Mouse (Mus musculus) lung, adult 18-20 months (tissue): Measurements from ENCODE around the gene Cfap44.
A peak's percentile ranks its signal among the peaks of the same experiment; 100 is the strongest.

ENCODE experiments used
- DNase-seq, 2 experiments: peaks; one replicate each; pipeline ENCODE4 v3.0.0; 2022; ENCODE audit warnings: mixed read lengths in 2 of 2

Cfap44 gene

DNA sequence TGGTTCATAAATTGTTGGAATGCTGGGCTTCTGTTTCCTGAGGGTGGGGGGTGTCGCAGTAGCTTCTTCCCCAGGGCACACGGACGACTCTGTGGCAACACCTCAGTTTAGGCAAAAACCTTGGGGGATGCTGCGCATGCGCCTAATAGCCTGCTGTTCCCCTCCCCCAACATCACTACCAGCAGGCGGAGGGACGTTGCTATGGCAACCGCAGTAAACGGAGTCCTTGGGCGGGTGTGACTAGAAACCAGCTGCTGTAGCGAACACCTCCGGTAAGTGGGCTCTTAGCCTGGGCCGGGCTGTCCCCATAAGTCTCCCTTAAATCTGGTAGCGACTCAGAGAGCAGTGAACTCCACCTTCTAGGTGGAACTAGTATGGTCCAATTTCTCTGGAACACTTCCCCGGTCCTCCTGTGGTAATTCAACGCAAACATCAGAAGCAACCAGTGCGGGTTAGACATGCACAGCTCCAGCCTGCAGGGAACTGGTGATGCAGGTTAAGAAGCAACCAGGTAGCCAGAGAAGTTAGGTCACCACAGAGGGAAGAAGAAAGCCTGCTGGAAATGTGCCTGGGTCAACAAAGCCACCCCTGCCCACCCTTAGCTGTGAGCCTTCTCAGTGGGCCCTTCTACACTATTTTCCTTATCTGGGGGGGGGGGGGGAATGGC lies at the start of gene Cfap44:
Gene Cfap44, plus strand, starts transcription at position 220 of the 667 bp plus-strand sequence.
- DNase-seq, result peak; percentile 57 to 77

DNA sequence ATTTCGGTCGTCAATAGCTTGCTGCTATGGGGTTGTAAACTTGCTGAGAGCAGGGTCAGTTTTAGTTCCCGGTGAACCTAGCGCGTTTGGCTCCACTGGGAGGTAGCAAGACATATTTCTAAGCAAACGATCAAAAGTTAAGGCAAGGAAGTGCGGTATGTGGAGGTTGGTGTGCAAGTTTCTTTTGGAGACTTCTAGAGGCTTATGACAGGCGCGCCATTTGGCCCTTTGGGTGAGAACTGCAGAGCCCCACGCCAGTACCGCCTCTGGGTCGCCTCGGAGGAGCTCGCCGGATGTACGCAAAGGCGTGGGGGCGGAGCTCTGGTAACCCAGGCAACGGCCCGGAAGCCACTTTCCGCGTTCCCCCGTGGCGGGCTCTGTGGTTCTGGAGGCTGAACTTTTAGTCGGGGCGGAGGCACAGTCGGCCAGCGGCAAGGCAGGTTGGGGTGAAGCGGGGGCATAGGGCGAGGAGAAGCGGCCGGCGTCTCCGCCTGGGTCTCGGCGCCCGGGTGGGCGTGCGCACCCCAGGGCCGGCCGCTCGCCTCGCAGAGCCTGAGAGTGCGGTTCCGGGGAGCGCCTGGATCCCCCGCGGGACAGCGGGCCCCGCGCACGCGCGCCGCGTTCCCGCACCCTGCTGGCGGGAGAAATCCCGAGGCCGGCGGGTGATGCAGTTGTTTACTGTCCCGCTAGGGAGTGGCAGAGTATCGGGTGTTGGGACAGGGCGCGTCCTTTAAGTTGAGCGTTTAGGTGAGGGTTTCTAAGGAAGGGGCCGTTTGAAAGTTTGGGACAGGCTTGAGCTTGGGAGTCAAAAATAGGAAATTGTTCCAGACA lies 47.3 kb upstream of the Cfap44 start, which contains the start of gene Spice1:
Gene Spice1, plus strand, starts transcription at position 51 of the 831 bp plus-strand sequence.
- DNase-seq, result peak; percentile 94 to 96

DNA sequence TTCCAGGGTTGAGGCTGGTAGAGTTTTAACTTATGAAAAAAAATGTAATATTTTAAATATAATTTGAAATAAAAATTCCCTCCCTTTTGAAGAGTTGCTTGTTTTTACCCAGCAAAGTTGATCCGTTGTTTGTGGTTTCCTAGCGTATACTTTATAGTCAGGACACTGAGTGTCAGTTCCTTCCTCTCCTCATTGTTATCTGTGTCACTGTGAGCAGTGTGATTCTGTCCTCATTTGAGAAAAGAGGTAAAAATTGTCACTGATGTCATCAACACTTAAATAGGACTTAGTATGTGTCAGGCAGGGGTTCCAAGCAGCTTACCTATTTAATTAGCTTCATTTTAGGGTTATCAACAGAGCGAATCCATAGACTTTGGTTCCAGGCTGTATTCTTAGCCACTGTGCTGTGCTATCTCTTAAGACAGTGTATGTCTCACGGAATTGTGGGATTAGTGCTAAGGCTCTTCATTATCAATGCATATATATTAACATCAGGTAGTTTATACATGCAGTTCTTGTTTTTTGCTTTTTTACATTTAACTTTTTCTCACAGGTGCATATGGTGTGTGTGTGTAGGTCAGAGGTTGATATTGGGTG lies 44.7 kb upstream of the Cfap44 start:
- DNase-seq, result no peak

DNA sequence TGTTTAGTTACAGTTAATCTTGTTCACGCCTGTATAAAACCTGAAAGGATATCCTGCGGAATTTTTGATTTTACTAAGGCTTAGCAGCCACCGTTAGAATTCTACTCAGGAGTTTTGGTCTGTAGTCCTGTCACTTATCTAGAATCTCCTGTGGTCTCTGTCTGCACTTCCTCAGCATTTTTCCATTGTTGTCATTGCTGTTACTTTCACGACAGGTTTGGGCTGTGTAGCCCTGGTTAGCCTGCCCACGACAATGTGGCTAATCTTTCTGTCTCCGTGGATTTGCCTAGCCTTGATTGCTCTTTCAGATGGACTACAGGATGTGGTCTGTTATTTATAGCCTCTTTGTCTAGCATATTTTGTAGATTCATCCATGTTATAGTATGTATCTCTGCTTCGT lies 38.3 kb upstream of the Cfap44 start:
- DNase-seq, result no peak

DNA sequence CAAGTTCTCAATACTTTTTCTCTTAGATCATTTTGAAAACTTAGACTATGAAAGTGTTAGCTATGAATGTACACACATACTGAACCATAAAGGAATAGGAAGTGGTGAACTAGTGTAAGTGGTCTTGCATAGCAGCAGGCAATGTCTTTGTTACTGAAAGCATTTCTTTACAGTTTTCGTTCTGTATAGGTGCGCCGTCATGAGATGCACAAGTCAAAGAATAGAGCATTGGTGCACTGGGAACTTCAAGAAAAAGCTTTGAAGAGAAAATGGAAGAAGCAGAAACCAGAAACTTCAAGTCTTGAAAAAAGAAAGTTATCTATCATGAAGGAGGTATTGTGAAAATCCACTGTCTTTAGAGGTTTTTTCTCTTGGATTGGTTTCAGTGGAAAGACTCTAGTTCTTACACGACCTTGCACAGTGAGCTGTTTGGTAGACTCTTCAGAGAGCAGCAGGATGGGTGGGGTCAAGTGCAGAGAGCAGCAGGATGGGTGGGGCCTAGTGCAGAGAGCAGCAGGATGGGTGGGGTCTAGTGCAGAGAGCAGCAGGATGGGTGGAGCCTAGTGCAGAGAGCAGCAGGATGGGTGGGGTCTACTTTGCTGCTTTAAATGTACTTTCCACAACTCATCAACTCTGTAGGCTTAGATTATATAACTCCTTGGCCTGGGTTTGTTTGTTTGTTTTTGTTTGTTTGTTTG lies 36.9 kb upstream of the Cfap44 start:
- DNase-seq, result peak; percentile 66 to 79

DNA sequence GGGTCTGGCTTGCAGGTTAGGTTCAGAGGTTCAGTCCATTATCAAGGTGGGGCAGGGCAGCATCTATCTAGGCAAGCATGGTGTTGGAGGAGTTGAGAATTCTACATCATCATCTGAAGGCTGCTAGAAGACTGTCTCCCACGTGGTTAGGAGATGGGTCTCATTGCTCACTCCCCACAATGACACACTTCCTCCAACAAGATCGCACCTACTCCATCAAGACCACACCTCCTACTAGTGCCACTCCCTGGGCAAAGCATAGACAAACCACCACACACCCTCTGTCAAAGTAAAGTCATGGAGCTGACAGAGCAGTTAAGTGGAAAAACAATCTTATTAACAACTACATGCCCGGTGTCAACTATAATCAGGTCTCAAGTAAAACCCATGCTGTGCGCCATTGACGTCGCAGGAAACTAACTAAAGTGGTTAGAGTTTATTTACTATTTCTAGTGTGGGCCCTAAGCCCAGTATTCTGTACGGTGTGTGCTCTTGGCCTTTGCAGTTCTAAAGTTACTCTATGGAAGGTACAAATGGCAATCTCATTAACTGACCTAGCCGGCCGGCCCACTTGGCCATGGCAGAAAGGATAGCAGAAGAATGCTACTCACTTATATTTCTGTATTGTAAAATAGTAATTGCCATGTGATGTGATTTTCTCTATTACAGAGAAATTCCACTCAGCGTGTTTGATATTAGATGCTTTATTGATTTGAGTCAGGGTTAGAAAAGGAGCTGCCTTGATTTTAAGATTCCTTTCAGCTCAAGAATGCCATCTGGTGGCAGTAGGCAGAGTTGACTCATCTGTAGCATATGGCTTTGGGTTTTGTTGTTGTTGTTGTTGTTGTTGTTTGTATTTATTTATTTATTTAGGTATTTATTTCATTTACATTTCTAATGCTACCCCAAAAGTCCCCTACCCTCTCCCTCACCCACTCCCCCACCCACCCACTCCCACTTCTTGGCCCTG lies 32.4 kb upstream of the Cfap44 start:
- DNase-seq, result peak in 1 of 2 experiments; percentile 21

DNA sequence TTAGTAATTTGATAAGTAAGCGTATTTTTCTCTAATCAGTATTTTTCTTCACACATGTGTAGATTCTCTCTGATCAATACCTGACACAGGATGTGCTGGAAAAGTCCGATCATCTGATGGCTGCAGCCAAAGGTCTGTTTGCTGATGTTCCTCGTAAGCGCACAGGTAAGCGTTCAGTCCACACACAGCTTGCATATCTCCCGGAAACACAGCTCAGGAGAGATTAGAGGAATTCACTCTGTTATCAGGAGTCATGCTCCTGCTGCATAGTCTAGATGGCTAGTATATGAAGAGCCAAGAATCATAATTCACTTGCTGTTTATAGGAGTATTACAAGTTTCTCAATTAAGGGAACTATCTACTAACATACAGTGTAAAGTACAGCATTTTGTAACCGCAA lies 29.1 kb upstream of the Cfap44 start:
- no peak for DNase-seq

DNA sequence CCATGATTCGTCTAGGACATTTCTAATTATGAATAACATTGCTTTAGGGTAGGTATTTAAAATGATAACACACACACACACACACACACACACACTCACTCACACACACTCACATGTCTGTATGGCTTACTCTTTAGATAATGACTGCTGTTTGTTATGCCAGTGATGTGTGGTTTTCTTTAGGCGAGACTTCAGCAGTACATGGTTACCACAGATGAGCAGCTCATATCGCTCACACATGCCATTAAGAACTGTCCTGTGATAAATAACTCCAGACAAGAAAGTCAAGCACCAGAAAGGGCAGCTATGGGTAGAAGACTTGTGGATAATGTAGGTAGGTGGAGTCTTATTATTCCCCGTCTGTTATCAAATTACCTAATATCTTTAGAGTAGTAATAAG lies 19.1 kb upstream of the Cfap44 start:
- no peak for DNase-seq

DNA sequence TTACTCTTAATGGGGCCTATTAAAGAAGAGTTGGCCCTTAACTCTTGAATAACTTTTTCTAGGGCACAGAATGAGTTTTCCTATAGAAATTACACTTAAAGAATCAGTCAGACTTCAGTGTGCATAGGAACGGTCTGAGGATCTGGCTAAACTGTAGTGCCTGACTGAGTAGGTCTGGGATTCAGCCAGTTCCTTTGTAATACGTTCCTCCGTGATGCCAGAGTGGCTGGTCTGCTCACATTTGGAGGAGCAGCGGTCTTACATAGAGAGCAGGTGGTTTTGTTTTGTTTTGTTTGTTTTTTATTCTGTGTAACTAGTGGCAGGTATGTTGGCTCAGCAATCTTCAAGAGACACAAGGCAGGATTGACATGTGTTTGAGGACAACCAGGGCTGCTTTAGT lies 14.6 kb upstream of the Cfap44 start:
- DNase-seq, result no peak

DNA sequence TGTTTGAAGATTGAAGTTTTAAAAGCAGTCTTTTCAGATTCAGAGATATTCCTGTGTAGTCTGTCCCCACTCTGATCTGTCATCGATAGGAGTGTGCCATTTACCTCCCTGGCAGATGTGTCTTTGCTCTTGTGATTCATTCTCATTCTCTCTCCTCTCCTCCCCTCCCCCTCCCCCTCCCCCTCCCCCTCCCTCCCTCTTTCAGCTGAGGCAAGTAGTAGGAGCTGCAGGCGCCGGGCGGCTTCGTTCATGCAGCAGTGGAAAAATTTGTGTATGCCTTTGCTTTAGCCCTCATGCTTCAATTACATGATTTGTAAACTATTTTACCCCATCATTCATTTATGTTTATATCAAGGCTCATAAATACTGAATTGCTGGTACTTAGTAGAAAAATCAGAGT lies 13.0 kb upstream of the Cfap44 start:
- no peak for DNase-seq

DNA sequence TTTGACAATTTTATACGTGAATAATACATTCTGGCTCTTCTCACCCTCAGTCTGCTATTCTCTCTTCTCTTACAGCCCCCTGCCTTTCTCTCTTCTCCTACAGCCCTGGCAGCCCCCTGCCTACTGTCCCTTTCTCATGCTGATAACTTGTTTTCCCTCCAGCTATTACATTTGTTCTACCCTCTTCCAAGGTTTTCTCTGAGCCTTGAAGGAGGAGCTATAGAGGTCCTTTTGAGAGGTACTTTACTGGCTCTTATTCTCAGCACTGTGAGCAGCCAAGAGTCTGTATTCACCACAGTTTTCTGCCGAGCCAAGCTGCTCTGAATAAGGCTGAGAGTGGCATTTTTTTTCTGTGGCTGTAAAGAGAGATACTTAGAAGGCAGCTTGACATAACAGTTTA lies 11.0 kb upstream of the Cfap44 start:
- no peak for DNase-seq

DNA sequence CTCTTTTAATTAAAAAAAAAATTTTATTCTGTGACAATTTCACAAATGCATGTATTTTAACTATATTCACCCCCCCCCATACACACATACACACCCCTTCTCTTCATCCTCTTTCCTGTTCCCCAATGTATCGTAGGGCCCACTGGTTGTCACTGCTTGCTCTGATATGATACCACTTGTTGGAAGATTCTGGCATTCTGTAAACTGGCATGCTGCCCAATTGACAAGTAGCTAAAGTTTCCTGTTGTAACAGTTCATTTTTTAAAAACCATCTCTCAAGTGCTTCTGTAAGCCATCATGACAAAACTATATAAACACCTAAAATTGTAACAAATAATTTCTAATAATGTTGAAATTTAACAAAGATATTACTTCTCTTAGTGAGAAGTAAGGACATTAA lies 10.3 kb upstream of the Cfap44 start:
- no peak for DNase-seq

DNA sequence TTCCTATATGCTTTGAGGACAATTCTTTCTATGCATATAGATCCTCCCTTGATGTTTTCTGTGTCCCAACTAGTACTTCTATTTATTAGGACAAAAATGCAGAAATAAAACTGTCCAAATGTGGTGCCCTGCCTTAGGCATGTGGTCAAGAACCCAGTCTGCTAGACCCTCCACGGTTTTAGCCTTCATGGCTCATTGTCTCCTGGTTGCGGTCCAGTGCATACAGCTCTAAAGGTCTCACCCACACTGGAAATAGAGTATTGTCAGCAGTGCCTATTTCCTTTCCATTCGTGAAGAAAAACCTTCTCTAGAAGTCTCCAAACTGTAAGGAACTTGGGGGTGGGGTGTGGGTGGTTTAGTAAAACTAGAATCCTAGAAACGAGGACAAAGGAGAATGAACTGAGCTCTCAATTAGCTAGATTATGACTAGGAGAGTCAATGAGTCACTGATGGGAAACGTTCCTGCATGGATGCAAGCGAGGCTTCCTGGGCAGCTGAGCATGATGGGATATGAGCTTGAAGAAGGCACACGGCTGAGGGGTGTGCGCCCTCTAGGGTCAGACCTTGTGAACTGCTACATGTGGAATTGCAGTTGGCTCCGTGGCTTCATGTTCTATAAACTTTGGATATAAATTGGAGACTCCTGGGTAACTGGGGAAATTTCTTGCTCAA lies 2.6 kb upstream of the Cfap44 start:
- peak; percentile 21 to 51 for DNase-seq

DNA sequence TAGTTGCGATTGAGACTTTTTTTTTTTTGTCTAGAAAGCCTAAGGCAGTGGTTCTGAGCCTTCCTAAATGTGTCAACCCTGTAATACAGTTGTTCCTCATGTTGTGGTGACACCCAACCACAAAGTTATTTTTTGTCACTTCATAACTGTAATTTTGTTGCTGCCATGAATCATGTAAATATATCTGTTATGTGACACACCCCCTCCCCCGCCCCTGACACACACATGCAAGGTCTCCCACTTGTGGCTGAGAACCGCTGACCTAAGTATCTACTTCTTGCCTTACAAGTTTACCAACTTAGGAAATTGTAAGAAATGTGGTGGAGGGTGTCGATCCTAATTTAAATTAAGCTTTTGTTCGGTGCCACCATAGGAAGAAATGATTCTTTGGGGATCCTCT lies 10.3 kb downstream of the Cfap44 start:
- no peak for DNase-seq

DNA sequence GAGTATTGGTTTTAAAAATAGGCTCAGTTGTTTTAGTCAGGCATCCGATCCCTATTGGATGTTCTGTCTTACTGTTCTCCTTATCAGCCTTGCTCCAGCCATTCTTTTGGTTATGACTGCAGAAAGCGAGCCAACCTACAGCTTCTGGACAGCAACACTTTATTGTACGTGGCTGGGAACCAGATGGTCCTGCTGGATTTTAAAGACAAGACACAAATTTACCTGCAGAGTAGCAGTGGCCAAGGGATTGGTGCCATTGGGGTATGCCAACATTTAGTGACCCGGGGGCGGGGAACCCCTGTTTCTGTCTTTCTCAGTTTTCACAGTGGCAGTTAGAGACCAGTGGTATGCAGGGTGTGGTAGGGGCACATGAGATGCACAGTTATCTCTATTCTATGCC lies 12.6 kb downstream of the Cfap44 start:
- no peak for DNase-seq

DNA sequence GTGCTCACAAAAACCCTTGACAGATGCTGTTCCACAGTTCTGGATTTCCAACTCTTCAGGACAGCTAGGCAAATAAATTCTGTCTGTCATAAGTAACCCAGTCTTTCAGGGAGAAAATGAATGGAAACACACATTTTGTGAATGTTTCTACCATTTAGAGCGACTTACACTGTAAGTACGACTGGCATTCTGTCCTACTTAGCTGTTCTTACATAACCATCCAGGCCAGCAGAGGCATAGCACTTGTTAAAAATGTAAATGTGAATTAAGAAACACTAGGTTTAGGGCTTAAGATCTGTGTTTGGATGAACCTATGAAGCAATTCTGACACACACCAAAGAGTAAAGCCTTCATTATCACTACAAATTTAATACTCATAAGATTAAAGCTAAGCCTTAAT lies 13.7 kb downstream of the Cfap44 start:
- no peak for DNase-seq

DNA sequence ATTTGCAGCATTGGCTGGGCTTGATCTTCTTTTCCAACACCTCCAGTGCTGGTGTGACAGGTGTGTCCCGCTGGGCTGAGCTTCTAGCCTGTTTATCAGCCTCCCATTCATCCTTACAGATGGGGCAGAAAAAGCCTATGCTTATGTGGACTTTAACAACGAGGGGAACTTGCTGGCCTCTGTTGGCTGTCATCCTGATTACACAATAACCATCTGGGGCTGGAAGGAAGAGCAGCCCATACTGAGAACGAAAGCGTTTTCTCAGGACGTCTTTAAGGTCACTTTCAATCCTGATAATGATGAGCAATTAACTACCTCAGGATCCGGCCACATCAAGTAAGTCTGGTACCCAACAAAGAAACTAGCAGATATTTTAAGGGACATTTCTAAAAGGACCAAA lies 15.6 kb downstream of the Cfap44 start:
- DNase-seq, result peak in 1 of 2 experiments; percentile 14

DNA sequence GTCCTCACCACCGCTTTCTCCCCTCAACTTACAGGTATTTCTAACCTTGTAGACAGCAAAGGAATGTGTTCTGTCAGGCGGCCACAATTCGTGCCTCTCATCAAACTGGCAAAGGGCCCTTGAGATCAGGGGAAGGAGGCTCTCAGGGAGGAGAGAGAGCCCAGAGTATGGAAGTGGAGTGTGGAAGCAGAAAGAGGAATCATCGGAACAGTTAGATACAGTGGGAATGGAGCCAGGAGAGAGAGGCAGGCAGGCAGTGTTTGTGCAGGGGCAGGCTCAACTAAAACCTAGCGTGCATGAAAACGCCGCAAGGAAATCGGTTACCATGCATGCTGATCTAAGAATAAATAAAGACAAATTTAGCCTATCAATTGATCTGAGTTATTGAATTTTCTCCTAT lies 23.0 kb downstream of the Cfap44 start:
- peak in 1 of 2 experiments; percentile 7 for DNase-seq

DNA sequence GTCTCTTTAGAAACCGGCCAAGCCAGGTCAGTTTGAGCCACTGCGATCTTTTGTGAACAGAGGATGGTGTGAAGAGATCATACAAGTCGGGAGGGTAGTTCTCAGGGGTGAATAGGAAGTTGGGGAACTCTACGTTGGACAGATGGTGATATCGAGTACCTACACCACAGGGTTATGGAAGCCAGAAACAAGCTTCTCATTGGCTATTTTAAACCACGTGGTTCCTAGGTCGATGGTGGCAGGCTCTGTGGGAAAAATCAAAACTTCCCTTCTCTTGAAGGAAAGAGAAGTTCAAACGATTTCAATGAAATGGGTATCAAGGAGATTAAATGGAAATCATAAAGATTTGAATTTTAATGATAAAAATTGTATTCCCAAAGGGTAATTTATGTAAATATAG lies 27.1 kb downstream of the Cfap44 start:
- DNase-seq, result no peak

DNA sequence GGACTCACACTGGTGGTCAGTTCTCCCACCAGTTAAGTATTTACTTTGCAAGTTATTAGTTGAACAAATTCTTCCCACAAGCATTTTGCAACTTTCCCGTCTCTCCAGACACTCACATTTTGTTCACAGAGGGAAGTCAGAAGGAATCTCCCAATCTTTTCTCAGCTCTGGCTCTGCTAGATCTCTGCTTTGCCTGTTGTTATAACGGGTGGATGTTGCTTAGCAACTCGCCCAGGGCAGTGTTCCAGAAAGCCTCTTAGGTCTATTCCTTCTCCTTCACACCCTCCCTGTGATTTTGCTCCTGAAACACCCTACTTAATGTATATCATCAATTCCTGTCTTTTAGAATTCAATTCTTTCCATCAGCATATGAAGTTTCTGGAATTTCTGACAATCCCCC lies 28.9 kb downstream of the Cfap44 start:
- DNase-seq, result peak in 1 of 2 experiments; percentile 25

DNA sequence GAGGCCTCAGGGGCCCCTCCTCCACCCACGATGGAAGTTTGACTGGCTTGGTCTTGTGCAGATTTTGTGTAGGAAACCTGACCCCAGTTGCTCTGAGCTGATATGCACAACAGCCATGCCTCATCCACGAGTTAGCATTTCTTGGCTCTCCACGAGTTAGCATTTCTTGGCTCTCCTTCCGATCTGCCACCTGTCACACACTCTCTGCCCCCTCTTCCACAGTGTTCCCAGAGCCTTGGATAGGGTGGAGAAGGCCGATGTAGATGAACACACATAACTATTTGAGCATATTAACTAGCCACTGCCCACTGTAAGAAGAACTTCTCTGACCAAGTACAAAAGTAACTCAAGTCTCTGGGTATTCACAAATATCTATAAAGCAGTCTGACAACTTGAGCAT lies 33.9 kb downstream of the Cfap44 start:
- DNase-seq, result no peak
